Mouse (Mus musculus) ES-Bruce4 (cell line): ENCODE results near the gene Sp2. TPM values are rescaled to one million over a fixed set of nuclear protein-coding genes. Genes with fewer than 3 reads are reported as not detected.

ENCODE experiments used
- H3K27ac ChIP-seq: 2 replicates; pipeline ENCODE4 v1.5.1; 2012; ENCODE audit warnings: low read length, inconsistent platforms; ENCODE audit not compliant: insufficient read depth
- H3K27me3 ChIP-seq: 2 replicates; pipeline ENCODE4 v1.6.1; 2012; ENCODE audit warnings: mild to moderate bottlenecking, low read length, inconsistent platforms; ENCODE audit not compliant: control insufficient read depth, poor library complexity, insufficient read depth, severe bottlenecking
- H3K36me3 ChIP-seq: 2 replicates; pipeline ENCODE4 v1.6.1; 2012; ENCODE audit warnings: inconsistent platforms, mild to moderate bottlenecking, low read length, moderate library complexity; ENCODE audit not compliant: control insufficient read depth, poor library complexity, insufficient read depth, severe bottlenecking
- H3K4me1 ChIP-seq: one replicate; pipeline ENCODE4 v1.8.1; 2011; ENCODE audit warnings: low read length; ENCODE audit not compliant: control insufficient read depth, insufficient read depth
- H3K4me3 ChIP-seq: 2 replicates; pipeline ENCODE4 v1.5.1; 2011; ENCODE audit warnings: low read depth, mild to moderate bottlenecking, low read length
- H3K9ac ChIP-seq: 2 replicates; pipeline ENCODE4 v1.6.1; 2012; ENCODE audit warnings: low read depth, mild to moderate bottlenecking, inconsistent platforms; ENCODE audit not compliant: poor library complexity, severe bottlenecking
- H3K9me3 ChIP-seq: replicated peaks from 2 replicates; pipeline ENCODE4 v1.6.1; 2012; ENCODE audit warnings: mild to moderate bottlenecking, low read length, inconsistent platforms; ENCODE audit not compliant: control insufficient read depth, poor library complexity, insufficient read depth, severe bottlenecking
- CTCF ChIP-seq: IDR thresholded peaks from one replicate; pipeline ENCODE4 v1.8.1; 2011; ENCODE audit warnings: low read depth, low read length
- EP300 ChIP-seq: IDR thresholded peaks from 2 replicates; pipeline ENCODE4 v1.6.1; 2011; ENCODE audit warnings: low read depth, low read length; ENCODE audit not compliant: insufficient read depth
- POLR2A ChIP-seq: IDR thresholded peaks from one replicate; pipeline ENCODE4 v1.8.1; 2011; ENCODE audit warnings: low read length; ENCODE audit not compliant: insufficient read depth
- polyA plus RNA-seq: library from polyadenylated mRNA; stranded (reverse); fragments of >200 nt; gene quantifications from 2 replicates; pipeline ENCODE4 v1.2.4, GENCODE M21; 2011; ENCODE audit warnings: low read depth; ENCODE audit not compliant: missing spikeins, insufficient read depth, insufficient read length

The Sp2 gene
- polyA plus RNA-seq, 1 experiment: 29.0 TPM

DNA sequence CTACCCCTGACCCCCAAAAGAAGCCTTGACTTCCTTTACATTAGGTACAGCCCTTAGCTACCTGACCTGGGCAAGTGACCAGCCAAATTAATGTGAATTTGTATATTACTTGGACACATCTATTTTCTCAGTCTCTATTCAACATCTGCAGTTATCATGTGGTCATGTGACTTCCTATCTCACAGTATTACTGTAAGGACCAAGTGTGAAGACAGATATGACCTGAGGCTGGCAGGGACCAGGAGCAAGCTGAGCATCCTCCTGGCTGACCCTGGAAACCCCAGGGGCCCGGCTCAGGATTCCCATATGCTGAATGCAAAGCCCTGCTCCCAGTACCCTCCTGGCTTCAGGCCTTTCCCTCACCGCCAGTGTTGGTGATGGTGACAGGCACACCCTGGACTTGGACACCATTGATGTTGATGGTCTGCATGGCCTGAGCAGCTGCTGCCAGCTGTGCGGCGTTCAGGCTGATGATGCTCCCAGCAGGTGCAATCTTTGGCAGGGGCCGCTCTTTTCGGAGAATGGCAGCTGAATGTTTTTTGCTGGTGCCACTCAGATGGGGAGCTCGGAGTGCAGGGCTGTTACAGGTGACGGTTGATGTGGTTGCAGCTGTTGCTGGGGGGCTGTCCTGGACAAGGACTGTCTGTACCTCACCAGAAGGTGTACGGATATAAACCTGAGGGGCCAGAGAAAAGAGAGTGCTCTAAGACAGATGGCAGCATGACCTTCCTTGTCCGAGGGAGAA lies 25.5 kb downstream of the Sp2 start:
- H3K27ac ChIP-seq: peak overlapping the region; percentile 57
- no peak overlapping the region for H3K4me3 ChIP-seq
- no peak for TF ChIP-seq EP300
- no peak for TF ChIP-seq POLR2A
- TF ChIP-seq CTCF: no peak
- H3K36me3 ChIP-seq: peaks cover 34% of the 10 kb centered on the region
- H3K9me3 ChIP-seq: no peaks in the 10 kb centered on the region
- no peak overlapping the region for H3K9ac ChIP-seq
- peaks cover 10% of the 10 kb centered on the region for H3K4me1 ChIP-seq
- H3K27me3 ChIP-seq: no peaks in the 10 kb centered on the region

DNA sequence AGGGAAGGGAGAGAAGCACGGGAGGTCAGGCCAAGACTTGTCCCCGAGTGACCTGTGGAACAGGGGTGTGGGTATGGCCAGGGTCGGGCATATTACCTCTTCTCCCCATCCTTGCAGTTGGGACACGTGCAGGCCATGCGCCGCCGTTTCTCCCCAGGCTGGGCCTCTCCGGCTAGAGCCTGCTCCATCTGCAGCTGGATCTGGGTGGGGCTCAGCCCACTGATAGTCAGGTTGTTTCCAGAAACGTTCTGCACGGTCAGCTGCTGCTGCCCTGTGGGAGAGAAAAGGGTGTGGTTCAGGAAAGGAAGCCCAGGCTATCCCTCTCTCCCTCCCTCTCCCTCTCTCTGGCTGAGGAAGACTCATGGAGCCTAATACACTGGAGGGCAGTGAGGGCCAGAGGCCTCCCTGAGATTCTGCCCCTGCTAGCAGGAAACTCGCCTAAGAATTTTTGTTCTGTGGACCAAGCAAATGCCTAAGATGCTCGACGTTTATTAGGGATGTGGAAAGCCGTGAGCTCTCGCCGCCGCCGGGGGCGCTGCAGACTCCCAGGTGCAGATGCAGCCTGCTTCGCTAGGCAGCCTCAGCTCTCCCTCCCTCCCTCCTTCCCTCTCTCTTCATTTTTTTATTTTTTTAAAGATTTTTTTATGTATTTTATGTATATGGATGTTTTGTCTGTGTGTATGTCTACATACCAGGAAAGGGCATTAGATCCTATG lies 26.6 kb downstream of the Sp2 start:
- Histone ChIP-seq H3K9ac (peak overlapping the region; percentile 43), H3K27me3 (no peaks in the 10 kb centered on the region), H3K4me1 (peaks cover 7% of the 10 kb centered on the region), H3K9me3 (no peaks in the 10 kb centered on the region), H3K4me3 (peak overlapping the region; percentile 54), H3K36me3 (peaks cover 41% of the 10 kb centered on the region), H3K27ac (peak overlapping the region; percentile 77)
- peak; percentile 73 for TF ChIP-seq CTCF
- no peak for TF ChIP-seq POLR2A
- peak; percentile 96 for TF ChIP-seq EP300

DNA sequence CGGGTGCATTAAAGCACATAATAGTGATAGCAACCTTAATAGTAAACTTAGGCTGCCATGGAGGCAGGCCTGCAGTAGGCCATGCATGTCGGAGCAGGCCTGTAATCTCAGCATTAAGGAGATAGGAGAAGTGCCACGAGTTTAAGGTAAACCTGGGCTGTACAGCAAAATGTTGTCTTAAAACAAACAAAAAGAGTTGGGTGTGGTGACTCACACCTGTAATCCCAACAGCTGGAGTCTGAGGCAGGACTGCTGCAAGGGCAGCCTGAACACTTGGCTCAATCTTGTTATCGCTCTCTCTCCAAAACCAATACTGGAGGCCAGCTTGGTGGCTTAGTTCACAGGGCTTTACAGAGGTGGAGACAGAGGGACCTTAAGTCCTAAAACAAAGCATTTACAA lies 27.7 kb downstream of the Sp2 start:
- H3K36me3 ChIP-seq: peaks cover 33% of the 10 kb centered on the region
- no peaks in the 10 kb centered on the region for H3K27me3 ChIP-seq
- H3K4me1 ChIP-seq: peaks cover 7% of the 10 kb centered on the region
- H3K9me3 ChIP-seq: no peaks in the 10 kb centered on the region
- peak overlapping the region; percentile 54 for H3K4me3 ChIP-seq
- peak overlapping the region; percentile 43 for H3K9ac ChIP-seq
- no peak for TF ChIP-seq EP300
- TF ChIP-seq CTCF: no peak
- TF ChIP-seq POLR2A: no peak
- peak overlapping the region; percentile 77 for H3K27ac ChIP-seq

DNA sequence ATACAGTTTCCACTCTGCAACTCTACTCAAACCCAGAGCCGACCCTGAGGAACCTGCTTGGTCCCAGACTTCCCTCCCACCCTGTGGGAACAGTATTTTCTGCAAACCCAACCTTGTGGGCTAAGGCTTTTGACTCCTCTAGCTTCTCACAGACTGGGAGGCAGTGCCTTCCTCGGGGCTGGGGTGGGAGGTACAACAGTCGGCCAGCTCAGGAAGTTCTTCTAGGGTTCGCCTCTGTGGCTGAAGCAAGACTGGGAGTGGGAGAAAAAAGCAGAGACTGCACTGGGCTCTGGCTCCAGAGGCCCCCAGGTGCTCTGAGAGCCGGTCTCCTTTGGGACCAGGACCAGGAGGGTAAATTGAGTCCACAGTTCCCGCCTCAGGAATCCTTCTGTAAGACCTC lies 29.9 kb downstream of the Sp2 start:
- TF ChIP-seq POLR2A: no peak
- no peak for TF ChIP-seq EP300
- no peak for TF ChIP-seq CTCF
- peaks cover 7% of the 10 kb centered on the region for H3K4me1 ChIP-seq
- H3K4me3 ChIP-seq: no peak overlapping the region
- no peak overlapping the region for H3K27ac ChIP-seq
- no peak overlapping the region for H3K9ac ChIP-seq
- H3K27me3 ChIP-seq: no peaks in the 10 kb centered on the region
- H3K9me3 ChIP-seq: no peaks in the 10 kb centered on the region
- H3K36me3 ChIP-seq: peaks cover 29% of the 10 kb centered on the region

DNA sequence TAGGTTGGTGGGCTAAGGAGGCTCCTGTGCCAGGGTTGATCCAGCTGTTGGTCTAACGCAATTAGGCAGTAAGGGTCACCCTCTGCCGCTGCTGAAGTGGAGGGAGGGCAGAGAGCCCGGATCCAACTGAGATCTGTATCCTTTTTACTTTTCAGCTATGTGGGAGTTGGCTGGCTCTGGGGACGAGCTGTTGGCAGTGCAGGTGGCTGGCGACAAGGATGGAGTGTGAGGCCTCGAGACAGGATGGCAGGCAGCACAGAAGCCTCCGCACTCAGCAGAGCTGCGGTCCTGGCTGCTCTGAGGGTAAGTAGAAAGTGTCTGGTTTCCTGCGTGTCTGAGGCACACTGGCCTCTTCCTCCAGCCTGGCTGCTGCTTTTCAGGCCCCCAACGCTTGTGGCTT lies 30.3 kb downstream of the Sp2 start:
- Histone ChIP-seq H3K27ac (no peak overlapping the region), H3K36me3 (peaks cover 29% of the 10 kb centered on the region), H3K9me3 (no peaks in the 10 kb centered on the region), H3K27me3 (no peaks in the 10 kb centered on the region), H3K4me1 (peaks cover 7% of the 10 kb centered on the region), H3K9ac (no peak overlapping the region), H3K4me3 (no peak overlapping the region)
- no peak for TF ChIP-seq CTCF
- no peak for TF ChIP-seq POLR2A
- no peak for TF ChIP-seq EP300

DNA sequence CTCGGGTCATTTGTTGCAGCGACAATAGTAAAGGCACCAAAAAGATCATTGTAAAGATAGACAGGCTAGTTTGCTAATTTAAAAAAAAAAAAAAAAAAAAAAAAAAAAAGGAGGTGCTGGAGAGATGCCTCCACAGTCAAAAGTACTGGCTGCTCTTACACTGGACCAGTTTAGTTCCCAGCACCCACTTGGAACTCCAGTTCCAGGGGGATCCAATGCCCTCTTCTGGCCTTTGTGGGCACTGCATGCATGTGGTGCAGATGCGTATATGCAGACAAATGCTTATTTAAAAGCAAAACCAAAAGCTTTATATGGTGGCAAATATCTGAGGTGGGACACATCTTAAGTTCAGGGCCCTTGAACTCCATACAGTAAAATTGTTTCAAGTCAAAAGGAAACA lies 32.0 kb downstream of the Sp2 start:
- Histone ChIP-seq H3K9ac (no peak overlapping the region), H3K27ac (no peak overlapping the region), H3K9me3 (no peaks in the 10 kb centered on the region), H3K36me3 (peaks cover 29% of the 10 kb centered on the region), H3K4me1 (peaks cover 7% of the 10 kb centered on the region), H3K4me3 (no peak overlapping the region), H3K27me3 (no peaks in the 10 kb centered on the region)
- TF ChIP-seq POLR2A (no peak), CTCF (peak; percentile 67)
